Mouse (Mus musculus) T-helper 1 cell (primary cell): ENCODE data around the gene Lim2.

ENCODE experiments used
- in situ Hi-C: fragments of 300-600 bp; cut with MboI, MseI; formaldehyde crosslinking; loops from one replicate; pipeline ENCODE4 v1.15.1; 2025; ENCODE audit warnings: high pct_unique_total_duplicates

Lim2 gene

DNA sequence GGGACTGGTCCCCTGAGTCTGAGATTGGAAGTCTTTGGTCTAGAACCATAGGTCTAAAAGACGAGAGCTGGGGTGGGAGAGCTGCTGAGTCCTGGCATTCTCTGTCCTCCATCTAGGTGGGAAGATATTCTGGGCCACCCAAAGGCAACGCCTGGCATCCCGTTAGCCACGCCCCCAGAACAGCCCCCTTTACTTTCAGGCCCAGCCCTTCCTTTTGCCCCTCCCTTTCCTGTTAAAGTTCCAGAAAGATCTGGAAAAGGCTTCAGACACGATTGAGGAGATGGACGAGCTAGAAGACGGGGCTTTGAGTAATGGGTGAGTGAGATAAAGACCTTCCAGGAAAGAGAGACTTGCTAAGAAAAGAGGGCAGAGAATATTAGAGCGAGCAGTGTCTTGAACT is at the start of gene Lim2:
Gene Lim2 (plus strand): TSS at position 265 of the 400 bp plus-strand sequence.
- in situ Hi-C loops: no loop called here

DNA sequence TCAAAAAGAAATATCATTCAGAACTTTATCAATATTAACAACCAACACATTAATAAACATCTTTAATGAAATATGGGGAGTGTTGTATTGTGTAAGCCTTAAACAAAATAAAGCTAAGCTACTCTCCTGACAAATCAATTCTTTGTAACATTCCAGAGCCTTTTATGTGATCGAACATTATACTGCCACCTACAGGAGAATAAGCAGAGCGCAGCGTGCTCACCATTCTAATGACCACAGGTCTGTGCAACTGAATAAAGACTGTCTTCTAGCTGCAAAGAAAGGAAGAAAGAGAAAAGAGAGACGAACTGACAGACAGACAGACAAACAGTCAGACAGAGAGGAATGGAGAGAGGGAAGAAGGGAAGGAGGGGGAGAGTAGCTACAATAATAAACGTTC is 49.2 kb upstream of the Lim2 start:
- in situ Hi-C loops: no loop called here

DNA sequence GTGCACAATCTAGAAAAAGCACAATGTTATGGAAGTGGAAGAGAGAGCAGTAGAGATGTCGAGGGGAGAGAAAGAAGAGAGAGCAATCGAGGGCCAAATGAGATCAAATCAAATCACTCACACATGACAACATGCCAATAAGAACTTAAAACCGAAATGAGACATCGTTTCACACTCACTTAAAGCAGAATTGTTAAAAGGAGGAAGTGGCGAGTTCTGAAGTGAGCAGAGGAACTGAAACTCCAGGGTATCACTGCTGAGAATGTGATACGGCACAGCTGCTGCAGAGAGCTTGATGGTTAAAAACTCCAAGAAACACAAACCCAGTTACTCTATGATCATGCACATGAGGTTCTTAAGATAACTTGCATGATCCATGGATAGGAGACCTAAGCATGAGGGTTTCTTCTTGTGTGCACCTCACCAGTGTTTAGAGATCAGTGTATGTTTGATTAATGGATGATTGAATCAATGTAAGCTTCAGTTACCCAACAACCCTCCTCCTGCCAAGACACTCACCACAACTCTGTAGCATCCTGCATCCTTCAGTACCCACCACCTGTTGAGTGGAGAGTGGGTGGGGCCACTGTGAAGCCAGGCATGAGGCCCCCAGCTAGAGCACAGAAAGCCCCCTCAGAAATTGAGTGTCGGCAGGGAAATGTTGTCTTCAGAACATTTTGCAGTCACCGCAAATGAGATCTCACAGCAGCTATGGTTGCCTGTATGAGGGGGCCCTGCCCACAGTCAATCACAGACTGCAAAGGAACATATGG is 34.9 kb upstream of the Lim2 start:
- in situ Hi-C loops: no loop called here

DNA sequence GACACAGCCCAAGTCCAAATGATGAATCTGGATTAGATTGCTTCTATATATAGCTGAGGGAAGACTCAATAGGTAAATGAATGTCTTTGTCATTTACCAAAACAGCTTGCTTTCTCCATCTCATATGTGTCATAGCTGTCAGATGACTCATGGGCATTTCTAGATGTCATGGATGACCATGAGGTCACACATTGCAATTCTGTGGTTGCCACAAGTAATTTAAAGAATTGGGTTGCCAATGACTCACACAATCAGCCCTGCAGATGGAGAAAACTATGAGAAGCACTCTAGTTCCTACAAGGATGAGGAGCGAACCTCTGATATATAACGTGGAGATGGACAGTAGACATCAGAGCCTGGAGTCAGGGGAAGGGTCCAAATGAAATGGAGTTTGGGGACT is 28.0 kb upstream of the Lim2 start:
- in situ Hi-C loops: no loop called here

DNA sequence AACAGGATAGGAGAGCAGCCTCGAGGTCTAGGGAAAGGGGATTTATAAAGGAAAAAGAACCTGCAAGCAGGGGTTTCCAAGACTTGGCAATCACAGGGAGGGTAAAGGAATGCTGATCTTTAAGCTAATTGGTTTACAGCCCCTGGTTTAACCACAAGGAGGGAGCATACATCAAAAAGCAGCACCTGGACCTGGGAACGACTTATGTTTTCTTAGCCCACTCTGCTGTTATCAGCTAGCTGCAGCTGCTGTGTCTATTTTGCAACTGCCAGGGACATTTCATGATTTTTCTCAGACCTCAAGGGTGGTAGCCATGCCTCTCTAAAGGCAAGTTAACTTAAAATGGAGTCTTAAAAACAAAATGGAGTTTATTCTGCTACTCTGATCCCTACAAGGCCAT is 24.8 kb upstream of the Lim2 start:
- in situ Hi-C loops: no loop called here

DNA sequence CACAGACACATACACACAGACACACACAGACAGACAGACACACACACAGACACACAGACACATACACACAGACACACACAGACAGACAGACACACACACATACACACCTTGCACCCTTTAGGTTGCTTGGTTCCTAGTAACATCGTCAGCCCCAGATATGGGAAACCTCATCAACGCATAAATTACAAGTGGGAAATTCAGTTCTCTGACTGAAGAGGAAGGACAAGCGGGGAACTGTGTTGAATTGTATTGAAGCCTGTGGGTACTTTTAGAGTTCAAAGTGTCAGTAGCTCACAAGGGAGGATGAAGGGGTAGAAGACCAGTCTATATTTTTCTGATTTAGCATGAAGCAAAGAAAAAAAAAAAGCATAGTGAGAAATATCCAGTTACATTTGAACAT is 19.9 kb upstream of the Lim2 start:
- in situ Hi-C loops: no loop called here

DNA sequence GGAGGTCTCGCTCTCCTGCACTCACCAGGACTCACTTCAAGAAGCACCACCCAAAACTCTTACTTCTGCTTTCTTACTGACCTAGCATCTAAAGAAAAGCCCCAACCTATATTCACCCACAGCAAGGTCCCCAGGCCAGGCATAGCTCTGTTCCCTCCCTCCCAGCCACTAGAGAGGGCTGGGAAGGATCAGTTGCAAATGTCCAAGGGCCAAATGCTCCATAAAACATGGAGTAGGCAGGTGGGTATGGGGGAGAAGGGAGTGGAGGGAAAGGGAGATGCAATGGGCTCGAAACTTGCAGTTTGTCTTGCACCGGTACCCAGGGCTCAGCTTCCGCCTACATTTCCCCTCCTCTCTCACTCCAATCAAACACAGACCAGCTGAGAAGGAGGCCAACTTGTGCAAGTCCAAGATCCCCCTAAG is 19.3 kb upstream of the Lim2 start, which contains the start of gene Siglecg:
Gene Siglecg (plus strand): TSS at position 74 of the 423 bp plus-strand sequence.
- in situ Hi-C loops: no loop called here

DNA sequence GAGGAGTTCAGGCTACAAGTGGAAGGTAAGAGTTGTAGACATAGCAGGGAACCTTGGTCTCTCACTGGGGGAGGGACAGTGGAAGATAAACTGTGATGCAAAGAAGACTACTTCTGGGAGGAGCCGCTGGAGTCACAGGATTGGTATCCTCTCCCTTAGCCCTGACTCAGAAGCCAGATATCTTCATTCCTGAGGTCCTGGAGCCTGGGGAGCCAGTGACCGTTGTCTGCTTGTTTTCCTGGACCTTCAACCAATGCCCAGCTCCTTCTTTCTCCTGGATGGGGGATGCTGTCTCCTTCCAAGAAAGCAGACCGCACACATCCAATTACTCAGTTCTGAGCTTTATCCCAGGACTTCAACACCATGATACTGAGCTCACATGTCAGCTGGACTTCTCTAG is 18.4 kb upstream of the Lim2 start:
- in situ Hi-C loops: no loop called here

DNA sequence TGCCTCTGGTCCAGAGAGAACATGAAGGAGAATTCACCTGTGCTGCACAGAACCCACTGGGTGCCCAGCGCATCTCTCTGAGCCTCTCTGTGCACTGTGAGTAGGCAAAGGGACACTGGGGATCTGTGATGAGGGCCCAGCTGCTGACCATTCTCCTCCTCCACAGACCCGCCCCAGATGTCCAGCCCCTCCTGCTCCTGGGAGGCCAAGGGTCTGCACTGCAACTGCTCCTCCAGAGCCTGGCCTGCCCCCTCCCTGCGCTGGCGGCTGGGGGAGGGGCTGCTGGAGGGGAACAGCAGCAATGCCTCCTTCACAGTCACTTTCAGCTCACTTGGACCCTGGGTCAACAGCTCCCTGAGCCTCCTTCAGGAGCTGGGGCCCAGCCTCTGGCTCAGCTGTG is 15.7 kb upstream of the Lim2 start:
- in situ Hi-C loops: loop anchor here (5.0 kb wide), 1 partner anchor 1381 kb away; no protein-coding TSS in a partner anchor

DNA sequence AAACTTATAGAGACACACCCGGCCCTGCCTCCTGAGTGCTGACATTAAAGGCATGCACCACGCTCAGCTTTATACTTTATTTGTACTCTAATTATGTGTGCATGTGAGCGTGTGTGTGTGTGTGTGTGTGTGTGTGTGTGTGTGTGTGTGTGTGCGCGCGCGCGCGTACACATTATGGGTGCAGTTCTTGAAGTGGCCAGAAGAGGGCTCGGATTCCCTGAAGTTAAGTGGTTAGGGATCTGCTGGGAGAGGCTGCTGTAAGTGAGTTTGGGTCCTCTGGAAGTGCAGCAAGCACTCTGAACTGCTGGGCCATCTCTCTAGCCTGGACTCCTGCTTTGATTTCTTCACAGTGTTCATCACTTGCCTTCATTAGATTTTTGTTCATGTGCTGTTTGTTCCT is 10.2 kb upstream of the Lim2 start:
- in situ Hi-C loops: no loop called here

DNA sequence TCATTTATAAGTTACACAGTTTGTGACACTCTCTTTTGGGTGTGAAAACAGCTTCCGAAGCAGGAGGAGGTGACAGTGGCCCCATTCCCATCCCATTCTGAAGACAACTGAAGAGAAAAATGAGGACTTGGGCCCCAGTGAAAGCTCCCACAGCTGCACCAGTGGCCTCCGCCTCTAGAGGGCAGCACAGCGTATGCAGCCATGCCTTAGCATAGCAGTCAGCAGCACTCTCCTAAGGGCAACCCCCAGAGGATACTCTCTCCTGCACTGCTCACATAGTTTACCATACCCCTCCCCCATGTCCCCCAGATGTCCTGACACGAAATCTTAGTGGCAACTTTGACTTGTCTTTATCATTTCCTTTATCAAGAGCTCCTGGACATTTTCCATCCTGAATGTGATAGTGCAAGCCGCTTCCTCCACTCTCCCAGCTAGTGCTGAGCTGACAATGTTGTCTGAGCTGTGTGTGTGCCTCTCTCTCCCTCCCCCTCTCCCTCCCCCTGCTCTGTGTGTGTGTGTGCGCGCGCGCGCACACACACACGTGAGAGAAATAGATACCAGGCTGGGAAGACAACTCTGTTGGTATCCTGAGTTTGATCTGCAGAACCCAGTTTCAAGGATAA is 4.4 kb upstream of the Lim2 start:
- in situ Hi-C loops: no loop called here

DNA sequence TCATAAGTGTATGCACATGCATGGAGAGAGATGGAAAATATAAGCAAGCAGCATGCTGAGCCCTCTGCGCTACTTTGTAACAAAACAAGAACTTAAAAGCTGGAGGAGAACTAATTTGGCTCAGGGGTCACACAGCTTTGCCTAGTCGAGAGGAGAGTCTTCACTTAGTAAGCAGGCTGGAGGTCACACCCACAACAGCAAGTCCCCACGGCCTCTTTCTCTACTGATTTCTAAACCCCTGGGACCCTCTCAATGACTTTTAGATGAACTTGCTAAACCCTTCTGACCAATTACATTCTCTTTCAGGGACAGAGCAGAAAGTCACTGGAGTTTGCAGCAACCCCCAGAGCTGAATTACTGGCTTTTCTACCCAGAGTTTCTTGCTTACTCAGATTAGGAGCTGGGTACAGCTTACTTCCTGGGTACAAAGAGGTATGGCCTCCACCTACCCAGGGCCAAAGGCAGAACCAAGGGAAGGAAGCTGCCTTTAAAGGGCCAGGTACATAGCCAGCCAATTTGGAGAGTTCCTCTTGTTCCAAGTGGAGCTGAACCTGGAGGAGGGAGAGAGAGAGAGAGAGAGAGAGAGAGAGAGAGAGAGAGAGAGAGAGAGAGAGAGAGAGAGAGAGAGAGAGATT is 3.4 kb upstream of the Lim2 start:
- in situ Hi-C loops: no loop called here

DNA sequence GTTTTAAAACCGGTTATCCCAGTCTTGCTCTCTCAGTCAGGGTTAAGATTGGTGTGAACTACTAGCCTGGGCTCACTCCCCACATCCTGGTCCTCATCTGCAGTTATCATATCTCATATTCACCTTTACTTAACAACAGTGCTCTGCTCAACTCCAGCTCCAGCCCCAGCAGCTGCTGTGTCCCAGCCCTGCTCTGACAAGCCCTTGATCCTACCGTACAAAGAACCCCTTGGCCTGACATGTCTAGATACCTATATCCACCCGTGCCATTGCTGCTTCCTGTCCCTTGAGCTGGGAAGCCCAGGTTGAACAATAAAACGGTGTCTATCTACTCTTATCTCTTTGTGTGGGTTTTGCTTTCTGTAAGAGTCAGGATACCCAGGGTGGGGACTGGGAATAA is 2.0 kb downstream of the Lim2 start:
- in situ Hi-C loops: no loop called here

DNA sequence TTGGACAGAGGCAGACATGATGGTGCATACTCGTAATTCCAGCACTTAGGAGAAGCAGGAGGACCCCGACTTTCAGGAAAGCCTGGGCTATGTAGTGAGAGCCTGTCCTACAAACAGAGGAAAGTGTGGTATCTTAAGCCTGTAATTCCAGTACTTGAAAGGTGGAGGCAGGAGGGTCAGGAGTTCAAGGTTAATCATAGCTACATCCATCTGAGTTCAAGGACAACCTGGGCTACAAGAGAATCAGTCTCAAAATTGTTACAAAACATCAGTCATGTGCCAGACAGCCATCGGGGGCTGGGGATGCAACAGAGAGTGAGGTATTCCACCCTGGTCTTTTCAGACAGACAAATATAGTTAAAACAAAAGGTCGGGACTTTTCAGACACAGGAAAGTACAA is 5.4 kb downstream of the Lim2 start:
- in situ Hi-C loops: loop anchor here (10.0 kb wide), 1 partner anchor 928 kb away; the partner anchor contains the start of gene Zfp141

DNA sequence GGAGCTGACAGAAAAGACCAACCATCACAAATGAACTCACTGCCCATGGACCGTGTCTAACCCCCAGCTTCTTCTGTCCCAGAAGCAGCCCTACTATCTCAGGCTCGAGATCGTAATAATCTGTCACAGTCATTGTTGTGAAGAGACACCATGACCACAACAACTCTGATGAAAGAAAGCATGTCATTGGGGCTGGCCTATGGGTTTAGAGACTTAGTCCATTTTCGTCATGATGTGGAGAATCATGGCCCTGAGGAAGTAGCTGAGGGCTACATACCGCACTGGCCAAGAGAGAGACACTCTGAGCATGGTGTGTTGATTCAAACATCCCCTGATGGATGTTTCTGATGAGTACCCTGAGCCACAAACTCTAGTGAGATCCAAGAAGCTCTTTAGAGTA is 7.2 kb downstream of the Lim2 start:
- in situ Hi-C loops: loop anchor here (10.0 kb wide), 1 partner anchor 930 kb away; the partner anchor contains the start of gene Zfp141

DNA sequence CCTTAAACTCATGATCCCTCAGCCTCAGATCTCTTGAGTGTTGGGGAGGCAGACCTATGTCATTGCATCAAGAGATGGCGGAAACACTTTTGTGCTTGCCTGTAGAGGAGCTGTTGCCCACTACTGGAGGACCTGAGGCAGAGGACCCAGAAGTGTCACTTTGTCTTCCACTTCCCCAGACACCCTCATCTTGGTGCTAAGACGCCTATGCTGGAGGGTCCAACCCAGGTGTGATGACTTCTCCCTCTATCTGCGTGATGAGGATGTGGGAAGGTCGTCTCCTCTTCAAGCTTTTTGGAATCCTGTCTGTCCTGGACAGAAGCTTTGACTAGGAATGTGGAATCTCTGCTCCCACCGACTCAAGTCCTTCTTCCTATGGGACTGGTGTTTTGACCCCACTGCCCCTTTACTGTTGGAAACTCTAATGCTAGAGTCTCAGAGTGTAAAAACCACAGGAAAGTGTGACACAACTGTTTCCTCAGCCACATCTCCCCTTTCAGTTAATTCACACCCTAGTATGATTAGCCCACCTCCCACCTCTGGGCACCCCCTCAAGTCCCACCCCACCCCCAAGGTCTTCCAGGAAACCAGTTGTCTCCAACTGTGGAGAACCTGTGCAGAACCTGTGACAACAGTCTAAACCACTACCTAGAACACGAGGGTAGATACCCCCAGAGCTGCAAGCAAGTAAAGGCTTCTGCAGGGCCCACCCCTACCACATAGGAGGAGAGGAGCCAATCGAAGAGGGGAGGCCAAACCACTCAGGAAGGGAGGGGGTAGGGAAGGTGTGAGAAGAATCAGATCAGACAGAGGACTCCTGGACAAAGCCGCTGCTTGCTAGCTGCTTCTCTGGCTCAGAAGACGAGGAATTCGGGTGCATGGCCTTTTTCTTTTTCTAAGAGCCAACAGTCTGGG is 9.1 kb downstream of the Lim2 start, which contains the start of gene Nkg7:
Gene Nkg7 (plus strand): TSS at position 733 of the 915 bp plus-strand sequence.
- in situ Hi-C loops: loop anchor here (10.0 kb wide), 1 partner anchor 932 kb away; the partner anchor contains the start of gene Zfp141

DNA sequence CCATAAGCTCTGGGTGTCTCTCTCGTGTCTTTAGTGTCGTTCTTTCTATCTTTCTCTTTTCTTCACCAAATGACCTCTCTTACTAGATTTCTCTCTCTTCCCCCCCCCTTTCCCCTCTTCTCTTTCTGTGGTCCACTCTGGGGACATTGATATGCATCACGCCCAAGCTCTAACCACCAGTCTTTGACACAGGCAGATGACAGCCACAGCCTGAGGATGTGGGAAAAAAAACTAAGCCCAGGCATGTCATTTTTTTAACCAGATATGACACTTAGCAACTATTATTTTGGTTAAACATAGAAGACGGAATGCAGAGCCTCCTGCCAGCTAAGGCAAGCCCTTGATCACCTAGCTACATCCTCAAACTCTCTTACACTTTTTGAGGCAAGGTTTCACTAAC is 11.1 kb downstream of the Lim2 start:
- in situ Hi-C loops: loop anchor here (10.0 kb wide), 1 partner anchor 934 kb away; the partner anchor contains the start of gene Zfp141

DNA sequence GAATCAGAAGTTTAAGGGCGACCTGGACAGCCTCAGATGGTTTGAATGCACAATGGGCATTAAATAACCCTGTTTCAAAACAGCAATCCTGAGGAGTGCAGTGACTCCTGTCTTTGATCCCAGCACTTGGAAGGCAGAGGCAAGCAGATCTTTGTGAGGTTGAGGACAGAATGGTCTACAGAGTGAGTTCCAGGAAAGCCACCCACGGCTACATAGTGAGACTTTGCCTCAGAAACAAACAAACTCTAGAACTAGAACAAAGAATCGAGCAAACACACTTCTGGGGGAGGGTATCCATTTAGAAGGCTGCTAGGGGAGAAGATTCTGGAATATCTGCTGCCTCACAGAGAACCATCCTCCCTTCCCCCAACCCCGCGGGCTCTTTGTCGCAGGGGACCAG is 13.0 kb downstream of the Lim2 start, which contains the start of gene Cldnd2:
Gene Cldnd2 (plus strand): TSS at position 301 of the 400 bp plus-strand sequence.
- in situ Hi-C loops: no loop called here

DNA sequence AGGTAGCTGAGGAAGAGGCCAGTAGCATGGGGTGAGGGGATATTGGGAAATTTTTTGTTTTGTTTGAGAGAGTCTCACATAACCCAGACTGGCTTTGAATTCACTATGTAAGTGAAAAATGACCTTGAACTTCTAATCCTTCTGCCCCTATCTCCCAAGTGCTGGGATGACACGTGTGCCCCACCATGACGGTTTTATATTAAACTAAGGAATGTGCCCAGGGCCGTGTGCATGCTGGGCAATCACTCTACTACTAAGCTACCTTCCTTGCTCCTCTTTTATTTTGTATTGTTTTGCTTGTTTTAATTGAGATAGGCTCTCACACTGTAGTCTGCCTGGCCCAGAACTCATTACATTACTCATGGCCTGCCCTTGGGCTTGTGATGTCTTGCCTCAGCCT is 13.6 kb downstream of the Lim2 start:
- in situ Hi-C loops: no loop called here

DNA sequence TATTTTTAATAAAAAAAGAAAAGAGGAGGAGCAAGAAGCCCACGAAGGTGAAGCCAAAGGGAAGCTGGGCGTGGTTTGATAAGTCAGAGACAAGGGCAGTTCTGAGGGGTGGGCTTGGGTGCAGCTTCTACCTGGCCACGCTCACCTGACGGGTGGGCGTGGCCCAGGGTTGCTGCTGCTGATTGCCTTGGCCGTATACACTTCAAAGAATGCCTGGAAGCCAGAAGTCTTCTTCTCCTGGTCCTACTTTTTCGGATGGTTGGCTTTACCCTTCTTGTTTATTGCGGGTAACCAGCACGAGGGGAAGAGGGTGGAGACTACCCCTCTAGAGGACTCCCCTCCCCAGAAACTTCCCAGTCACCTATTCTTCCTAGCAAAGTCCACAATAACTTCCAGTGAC is 15.2 kb downstream of the Lim2 start:
- in situ Hi-C loops: no loop called here
